Mouse (Mus musculus) cerebral cortex, adult 2 months (tissue): ENCODE measurements around the gene Kif18b.

Experiments used
- WGBS: fragments of 180-500 bp; shearing (Covaris S2); methylation state at CpG from one replicate; pipeline ENCODE4 v1.1.7; 2018; 5-methylcytosine and 5-hydroxymethylcytosine counted together

The Kif18b gene

GRCm38 (mm10) chr11:102939024-102939675, 14.2 kb upstream of the Kif18b start:
- WGBS = 29% methylated on average over 13 of the region's 13 CpGs

GRCm38 (mm10) chr11:102937529-102938182, 12.7 kb upstream of the Kif18b start:
- 75% methylated on average over 3 of the region's 3 CpGs for WGBS

- WGBS = 64% methylated on average over 4 of the region's 4 CpGs
Measured at GRCm38 (mm10) chr11:102936272-102936671, 11.3 kb upstream of the Kif18b start.

GRCm38 (mm10) chr11:102930672-102931071, 5.7 kb upstream of the Kif18b start:
- WGBS = 85% methylated on average over 10 of the region's 10 CpGs

GRCm38 (mm10) chr11:102925351-102925717, 410 bp upstream of the Kif18b start:
- WGBS = 1% methylated on average over 10 of the region's 10 CpGs

GRCm38 (mm10) chr11:102921491-102921890, 3.4 kb downstream of the Kif18b start:
- 80% methylated on average over 6 of the region's 6 CpGs for WGBS

GRCm38 (mm10) chr11:102918077-102918476, 6.8 kb downstream of the Kif18b start:
- WGBS = 86% methylated on average over 4 of the region's 4 CpGs

- WGBS = 93% methylated on average over 9 of the region's 9 CpGs
Measured at GRCm38 (mm10) chr11:102915380-102915779, 9.5 kb downstream of the Kif18b start.

- WGBS = 41% methylated on average over 7 of the region's 7 CpGs
Measured at GRCm38 (mm10) chr11:102911376-102911775, 13.5 kb downstream of the Kif18b start.

GRCm38 (mm10) chr11:102903654-102904053, 21.3 kb downstream of the Kif18b start:
- 85% methylated on average over 7 of the region's 7 CpGs for WGBS

- 92% methylated on average over 5 of the region's 5 CpGs for WGBS
Measured at GRCm38 (mm10) chr11:102902107-102902506, 22.8 kb downstream of the Kif18b start.

GRCm38 (mm10) chr11:102901199-102901598, 23.7 kb downstream of the Kif18b start:
- WGBS = 31% methylated on average over 4 of the region's 4 CpGs

GRCm38 (mm10) chr11:102900763-102901162, 24.2 kb downstream of the Kif18b start, which contains the start of gene Gfap:
TSS of gene Gfap (minus strand) at chr11:102900912.
- WGBS = 10% methylated on average over 7 of the region's 7 CpGs

- WGBS = 58% methylated on average over 9 of the region's 9 CpGs
Measured at GRCm38 (mm10) chr11:102898408-102898807, 26.5 kb downstream of the Kif18b start.

GRCm38 (mm10) chr11:102896641-102897040, 28.3 kb downstream of the Kif18b start:
- WGBS = 73% methylated on average over 20 of the region's 20 CpGs

GRCm38 (mm10) chr11:102895779-102896178, 29.1 kb downstream of the Kif18b start:
- 85% methylated on average over 9 of the region's 9 CpGs for WGBS

GRCm38 (mm10) chr11:102894716-102895115, 30.2 kb downstream of the Kif18b start:
- WGBS = 91% methylated on average over 4 of the region's 4 CpGs

- 26% methylated on average over 43 of the region's 43 CpGs for WGBS
Measured at GRCm38 (mm10) chr11:102893015-102893651, 31.8 kb downstream of the Kif18b start.

GRCm38 (mm10) chr11:102890096-102890495, 34.8 kb downstream of the Kif18b start:
- 83% methylated on average over 5 of the region's 5 CpGs for WGBS

GRCm38 (mm10) chr11:102888135-102888534, 36.8 kb downstream of the Kif18b start:
- 22% methylated on average over 3 of the region's 3 CpGs for WGBS

- 78% methylated on average over 5 of the region's 5 CpGs for WGBS
Measured at GRCm38 (mm10) chr11:102887433-102887832, 37.5 kb downstream of the Kif18b start.

GRCm38 (mm10) chr11:102884616-102885219, 40.2 kb downstream of the Kif18b start, which contains the start of gene Fam187a:
TSS of gene Fam187a (plus strand) at chr11:102885169.
- WGBS = 59% methylated on average over 10 of the region's 10 CpGs
